Mouse (Mus musculus): ENCODE data around the gene Lss. TPM values are rescaled to one million over a fixed set of nuclear protein-coding genes. Genes with fewer than 3 reads are reported as not detected.
A peak's percentile ranks its signal among the peaks of the same experiment; 100 is the strongest.

The Lss gene
- total and polyA plus RNA-seq, 2 experiments from 2014 or later: 33.5 to 68.1 TPM

GRCm38 (mm10) chr10:76537619-76538018 is 6.2 kb downstream of the Lss start:
- Histone ChIP-seq H3K4me2 (ENCODE audit: low read depth, low read length) (no peak overlapping the region), H3K4me1 (ENCODE audit: insufficient read depth, low read length) (peaks cover 4% of the 10 kb centered on the region; the same call in 1 of the 2 replicates), H3K9ac (replicated peaks; ENCODE audit: low read length) (no peak overlapping the region), H3K36me3 (ENCODE audit: insufficient read depth, low read length) (peaks cover 64% of the 10 kb centered on the region), H3K27ac (no peak overlapping the region), H3K4me3 (ENCODE audit: low read length) (no peak overlapping the region), H3K27me3 (ENCODE audit: insufficient read depth, low read length) (no peaks in the 10 kb centered on the region), H3K9me3 (ENCODE audit: low read length) (no peaks in the 10 kb centered on the region)
- no peak for DNase-seq (ENCODE audit: low spot score)
- no peak for TF ChIP-seq CTCF (IDR thresholded peaks at IDR 0.05; ENCODE audit: low read depth)
- WGBS: 79% methylated on average over 9 of the region's 9 CpGs
- no peak for ATAC-seq

GRCm38 (mm10) chr10:76541336-76542085 is 10.1 kb downstream of the Lss start:
- no peak overlapping the region for H3K4me2 ChIP-seq (ENCODE audit: low read depth, low read length)
- H3K4me3 ChIP-seq (ENCODE audit: low read length): no peak overlapping the region
- no peak overlapping the region for H3K27ac ChIP-seq
- H3K4me1 ChIP-seq (ENCODE audit: insufficient read depth, low read length): no peaks in the 10 kb centered on the region
- no peak for DNase-seq (ENCODE audit: low spot score)
- peaks cover 79% of the 10 kb centered on the region for H3K36me3 ChIP-seq (ENCODE audit: insufficient read depth, low read length)
- WGBS: 94% methylated on average over 11 of the region's 11 CpGs
- H3K9ac ChIP-seq (replicated peaks; ENCODE audit: low read length): no peak overlapping the region
- no peak for ATAC-seq
- no peaks in the 10 kb centered on the region for H3K9me3 ChIP-seq (ENCODE audit: low read length)
- no peaks in the 10 kb centered on the region for H3K27me3 ChIP-seq (ENCODE audit: insufficient read depth, low read length)
- no peak for TF ChIP-seq CTCF (IDR thresholded peaks at IDR 0.05; ENCODE audit: low read depth)

GRCm38 (mm10) chr10:76542636-76543375 is 11.4 kb downstream of the Lss start:
- no peak overlapping the region for H3K4me3 ChIP-seq (ENCODE audit: low read length)
- H3K27ac ChIP-seq: no peak overlapping the region
- DNase-seq (ENCODE audit: low spot score) (no peak), ATAC-seq (no peak)
- no peak for TF ChIP-seq CTCF (IDR thresholded peaks at IDR 0.05; ENCODE audit: low read depth)
- H3K9ac ChIP-seq (replicated peaks; ENCODE audit: low read length): no peak overlapping the region
- 94% methylated on average over 10 of the region's 10 CpGs for WGBS
- H3K27me3 ChIP-seq (ENCODE audit: insufficient read depth, low read length): no peaks in the 10 kb centered on the region
- H3K4me1 ChIP-seq (ENCODE audit: insufficient read depth, low read length): no peaks in the 10 kb centered on the region
- no peaks in the 10 kb centered on the region for H3K9me3 ChIP-seq (ENCODE audit: low read length)
- H3K36me3 ChIP-seq (ENCODE audit: insufficient read depth, low read length): peaks cover 86% of the 10 kb centered on the region
- no peak overlapping the region for H3K4me2 ChIP-seq (ENCODE audit: low read depth, low read length)

GRCm38 (mm10) chr10:76546566-76546965 is 15.2 kb downstream of the Lss start:
- Histone ChIP-seq H3K27ac (no peak overlapping the region), H3K9me3 (ENCODE audit: low read length) (no peaks in the 10 kb centered on the region), H3K4me1 (ENCODE audit: insufficient read depth, low read length) (no peaks in the 10 kb centered on the region), H3K27me3 (ENCODE audit: insufficient read depth, low read length) (no peaks in the 10 kb centered on the region), H3K4me3 (ENCODE audit: low read length) (no peak overlapping the region), H3K9ac (replicated peaks; ENCODE audit: low read length) (no peak overlapping the region), H3K36me3 (ENCODE audit: insufficient read depth, low read length) (peaks cover 89% of the 10 kb centered on the region), H3K4me2 (ENCODE audit: low read depth, low read length) (no peak overlapping the region)
- no peak for ATAC-seq
- DNase-seq (ENCODE audit: low spot score): no peak
- WGBS: 91% methylated on average over 8 of the region's 8 CpGs
- TF ChIP-seq CTCF (IDR thresholded peaks at IDR 0.05; ENCODE audit: low read depth): no peak

- no peak overlapping the region for H3K4me2 ChIP-seq (ENCODE audit: low read depth, low read length)
- no peak for TF ChIP-seq CTCF (IDR thresholded peaks at IDR 0.05; ENCODE audit: low read depth)
- no peak overlapping the region for H3K27ac ChIP-seq
- peaks cover 88% of the 10 kb centered on the region for H3K36me3 ChIP-seq (ENCODE audit: insufficient read depth, low read length)
- H3K4me3 ChIP-seq (ENCODE audit: low read length): no peak overlapping the region
- ATAC-seq (no peak), DNase-seq (ENCODE audit: low spot score) (no peak)
- H3K9me3 ChIP-seq (ENCODE audit: low read length): no peaks in the 10 kb centered on the region
- no peak overlapping the region for H3K9ac ChIP-seq (replicated peaks; ENCODE audit: low read length)
- H3K4me1 ChIP-seq (ENCODE audit: insufficient read depth, low read length): no peaks in the 10 kb centered on the region
- H3K27me3 ChIP-seq (ENCODE audit: insufficient read depth, low read length): no peaks in the 10 kb centered on the region
- 94% methylated on average over 8 of the region's 8 CpGs for WGBS
Observed at GRCm38 (mm10) chr10:76548218-76548617, 16.8 kb downstream of the Lss start.

- Histone ChIP-seq H3K4me2 (ENCODE audit: low read depth, low read length) (no peak overlapping the region), H3K36me3 (ENCODE audit: insufficient read depth, low read length) (peaks cover 93% of the 10 kb centered on the region), H3K9ac (replicated peaks; ENCODE audit: low read length) (no peak overlapping the region), H3K9me3 (ENCODE audit: low read length) (no peaks in the 10 kb centered on the region), H3K4me1 (ENCODE audit: insufficient read depth, low read length) (no peaks in the 10 kb centered on the region), H3K27me3 (ENCODE audit: insufficient read depth, low read length) (no peaks in the 10 kb centered on the region), H3K4me3 (ENCODE audit: low read length) (no peak overlapping the region), H3K27ac (no peak overlapping the region)
- ATAC-seq (0 out of 2 replicates have a peak, but pooled peaks have one; percentile 27), DNase-seq (ENCODE audit: low spot score) (no peak)
- WGBS: 92% methylated on average over 5 of the region's 5 CpGs
- TF ChIP-seq CTCF (IDR thresholded peaks at IDR 0.05; ENCODE audit: low read depth): peak; percentile 61
Observed at GRCm38 (mm10) chr10:76550458-76550857, 19.1 kb downstream of the Lss start.

DNA sequence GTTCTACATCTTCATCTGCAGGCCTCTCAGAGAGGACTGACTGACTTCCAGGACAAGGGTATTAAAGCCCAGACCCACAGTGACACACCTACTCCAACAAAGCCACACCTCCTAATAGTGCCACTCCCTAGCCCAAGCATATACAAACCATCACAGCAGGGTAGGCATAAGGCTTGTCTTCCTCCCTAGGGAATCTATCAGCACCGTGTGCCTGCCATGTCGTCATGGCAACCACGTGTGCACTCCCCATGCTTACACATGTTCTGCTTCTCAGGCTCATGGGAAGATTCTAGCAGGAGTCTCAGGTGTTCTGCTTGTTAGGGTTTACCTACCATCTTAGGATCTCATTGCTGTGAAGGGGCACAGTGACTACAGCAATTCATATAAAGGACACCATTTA is 20.2 kb downstream of the Lss start:
- H3K4me2 ChIP-seq (ENCODE audit: low read depth, low read length): no peak overlapping the region
- peaks cover 85% of the 10 kb centered on the region for H3K36me3 ChIP-seq (ENCODE audit: insufficient read depth, low read length)
- no peaks in the 10 kb centered on the region for H3K27me3 ChIP-seq (ENCODE audit: insufficient read depth, low read length)
- no peak overlapping the region for H3K27ac ChIP-seq
- no peak for TF ChIP-seq CTCF (IDR thresholded peaks at IDR 0.05; ENCODE audit: low read depth)
- no peak for ATAC-seq
- no peak for DNase-seq (ENCODE audit: low spot score)
- H3K4me3 ChIP-seq (ENCODE audit: low read length): no peak overlapping the region
- no peaks in the 10 kb centered on the region for H3K9me3 ChIP-seq (ENCODE audit: low read length)
- no peaks in the 10 kb centered on the region for H3K4me1 ChIP-seq (ENCODE audit: insufficient read depth, low read length)
- no peak overlapping the region for H3K9ac ChIP-seq (replicated peaks; ENCODE audit: low read length)
- 66% methylated on average over 3 of the region's 3 CpGs for WGBS

All from hindbrain, postnatal 0 days (tissue).